Mouse (Mus musculus): ENCODE results near the gene Cmip.

DNA sequence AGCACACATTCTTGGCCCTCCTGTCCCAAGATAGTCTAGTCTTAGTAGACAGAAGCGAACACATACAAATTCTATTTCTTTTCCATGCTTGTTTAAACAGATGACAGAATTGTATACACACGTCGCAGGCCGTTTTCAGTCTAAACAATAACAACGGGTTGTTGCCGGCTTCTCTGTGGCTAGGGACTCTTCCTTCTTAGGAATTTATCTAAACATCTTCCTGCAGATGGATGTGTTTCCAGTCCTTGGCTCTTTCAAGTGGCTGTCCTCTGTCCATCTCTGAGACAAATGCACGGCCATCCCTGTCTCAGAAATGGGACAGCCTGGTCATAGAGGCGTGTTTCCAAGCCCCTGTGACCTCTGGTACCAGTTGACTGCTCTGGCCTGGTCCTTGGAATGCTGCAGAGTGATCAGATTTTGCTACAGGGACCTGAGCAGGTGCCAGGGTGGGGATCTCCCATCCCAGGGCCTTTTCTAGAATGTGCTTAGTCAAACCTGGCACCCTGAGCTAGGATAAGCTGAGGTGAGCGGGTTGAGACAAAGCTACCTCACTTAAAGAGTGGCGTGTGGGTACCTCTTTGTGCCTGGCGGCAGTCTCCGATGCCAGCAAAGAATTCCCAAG lies 52.9 kb downstream of the Cmip start:
- TF ChIP-seq CTCF (IDR thresholded peaks at IDR 0.05; ENCODE audit: insufficient read depth, low read depth, low read length) = no peak
- no peak for TF ChIP-seq POLR2A (IDR thresholded peaks at IDR 0.05; ENCODE audit: insufficient read depth, low read depth, low read length)
